Mouse (Mus musculus) heart, postnatal 0 days (tissue): ENCODE data around the gene Rundc1. TPM values are rescaled to one million over a fixed set of nuclear protein-coding genes. Genes with fewer than 3 reads are reported as not detected.

Experiments
- ATAC-seq: fragments of 200-750 bp; cut with Nextera tagmentation; 2 replicates; pipeline ENCODE4 v1.8.0; 2017; ENCODE audit warnings: low read depth, moderate number of reproducible peaks, moderate library complexity; ENCODE audit not compliant: insufficient read depth
- DNase-seq: peaks from one replicate; pipeline ENCODE4 v3.0.0-alpha.2; 2016; ENCODE audit warnings: low spot score
- H3K27ac ChIP-seq: fragments of 300-500 bp; sonication (generic); 2 replicates; pipeline ENCODE4 v1.5.1; 2014; ENCODE audit warnings: low read depth, mild to moderate bottlenecking
- H3K27me3 ChIP-seq: fragments of 300-500 bp; sonication (generic); 2 replicates; pipeline ENCODE4 v1.6.1; 2014; ENCODE audit warnings: low read length, mixed read lengths; ENCODE audit not compliant: control insufficient read depth, insufficient read depth
- H3K36me3 ChIP-seq: fragments of 300-500 bp; sonication (generic); replicated peaks from 2 replicates; pipeline ENCODE4 v1.6.1; 2014; ENCODE audit warnings: low read length, mixed read lengths; ENCODE audit not compliant: control insufficient read depth, insufficient read depth
- H3K4me1 ChIP-seq: fragments of 300-500 bp; sonication (generic); 2 replicates; pipeline ENCODE4 v1.6.1; 2014; ENCODE audit warnings: antibody characterized with exemption; ENCODE audit not compliant: control insufficient read depth, insufficient read depth
- H3K4me2 ChIP-seq: fragments of 300-500 bp; sonication (generic); 2 replicates; pipeline ENCODE4 v1.6.1; 2014; ENCODE audit warnings: low read depth, mild to moderate bottlenecking, low read length, moderate library complexity
- H3K4me3 ChIP-seq: fragments of 300-500 bp; sonication (generic); 2 replicates; pipeline ENCODE4 v1.5.1; 2014; ENCODE audit warnings: low read depth, low read length
- H3K9ac ChIP-seq: fragments of 300-500 bp; sonication (generic); replicated peaks from 2 replicates; pipeline ENCODE4 v1.6.1; 2014; ENCODE audit warnings: low read depth, low read length, mixed read lengths
- H3K9me3 ChIP-seq: fragments of 300-500 bp; sonication (generic); replicated peaks from 2 replicates; pipeline ENCODE4 v1.6.1; 2016; ENCODE audit warnings: low read length; ENCODE audit not compliant: control insufficient read depth
- CTCF ChIP-seq: IDR thresholded peaks from 2 replicates; pipeline ENCODE4 v1.5.1; 2016; ENCODE audit warnings: antibody characterized with exemption, control low read depth, low read depth
- EP300 ChIP-seq: IDR thresholded peaks from 2 replicates; pipeline ENCODE4 v1.6.1; 2016; ENCODE audit warnings: antibody characterized with exemption, low read depth
- WGBS: fragments of 180-500 bp; shearing (Covaris S2); extraction: QIAGEN DNeasy Blood & Tissue Kit; methylation state at CpG from one replicate; pipeline ENCODE4 v1.1.7; 2014; 5-methylcytosine and 5-hydroxymethylcytosine counted together
- polyA plus RNA-seq: library from polyadenylated mRNA; unstranded; fragments of >200 nt; fragmentation: Nextera tagmentation; extraction: Ambion mirVana; gene quantifications from 2 replicates; pipeline ENCODE4 v1.2.1, GENCODE M21; 2015
- total RNA-seq: library from RNA; depleted of rRNA; stranded (reverse); fragments of >200 nt; gene quantifications from 2 replicates; pipeline ENCODE4 v1.2.3, GENCODE M21; 2014; ENCODE audit warnings: low replicate concordance

Gene Rundc1
- total and polyA plus RNA-seq, 2 experiments from 2014 or later = 7.5 to 11.7 TPM

- H3K9me3 ChIP-seq = no peaks in the 10 kb centered on the region
- no peak for TF ChIP-seq CTCF
- TF ChIP-seq EP300 = no peak
- no peaks in the 10 kb centered on the region for H3K4me1 ChIP-seq
- DNase-seq (no peak), ATAC-seq (no peak)
- H3K4me2 ChIP-seq = no peak overlapping the region
- no peak overlapping the region for H3K27ac ChIP-seq
- peaks cover 64% of the 10 kb centered on the region for H3K36me3 ChIP-seq
- no peak overlapping the region for H3K4me3 ChIP-seq
- H3K9ac ChIP-seq = no peak overlapping the region
- 85% methylated on average over 12 of the region's 12 CpGs for WGBS
- H3K27me3 ChIP-seq = no peaks in the 10 kb centered on the region
Measured at GRCm38 (mm10) chr11:101458217-101458616, 33.3 kb downstream of the Rundc1 start.

- H3K36me3 ChIP-seq = peaks cover 64% of the 10 kb centered on the region
- H3K27me3 ChIP-seq = no peaks in the 10 kb centered on the region
- no peak overlapping the region for H3K9ac ChIP-seq
- ATAC-seq = peak; percentile 21; the same call in 1 of the 2 replicates
- no peak overlapping the region for H3K27ac ChIP-seq
- no peak for DNase-seq
- H3K4me1 ChIP-seq = no peaks in the 10 kb centered on the region
- no peak overlapping the region for H3K4me3 ChIP-seq
- H3K4me2 ChIP-seq = no peak overlapping the region
- TF ChIP-seq EP300 = no peak
- no peak for TF ChIP-seq CTCF
- H3K9me3 ChIP-seq = no peaks in the 10 kb centered on the region
- WGBS = 36% methylated on average over 6 of the region's 6 CpGs
Measured at GRCm38 (mm10) chr11:101459716-101460115, 34.8 kb downstream of the Rundc1 start.

- Histone ChIP-seq H3K27me3 (no peaks in the 10 kb centered on the region), H3K36me3 (peaks cover 64% of the 10 kb centered on the region), H3K9me3 (no peaks in the 10 kb centered on the region), H3K4me1 (no peaks in the 10 kb centered on the region), H3K9ac (no peak overlapping the region), H3K4me2 (no peak overlapping the region), H3K4me3 (no peak overlapping the region), H3K27ac (no peak overlapping the region)
- ATAC-seq (no peak), DNase-seq (no peak)
- 84% methylated on average over 15 of the region's 15 CpGs for WGBS
- TF ChIP-seq CTCF (no peak), EP300 (no peak)
Measured at GRCm38 (mm10) chr11:101460321-101460720, 35.4 kb downstream of the Rundc1 start.

GRCm38 (mm10) chr11:101462141-101462540 lies 37.3 kb downstream of the Rundc1 start:
- WGBS = 85% methylated on average over 14 of the region's 14 CpGs

GRCm38 (mm10) chr11:101462583-101463440 lies 37.9 kb downstream of the Rundc1 start:
- no peak overlapping the region for H3K9ac ChIP-seq
- ATAC-seq = no peak
- peaks cover 50% of the 10 kb centered on the region for H3K36me3 ChIP-seq
- TF ChIP-seq EP300 (no peak), CTCF (no peak)
- 51% methylated on average over 13 of the region's 13 CpGs for WGBS
- H3K27me3 ChIP-seq = no peaks in the 10 kb centered on the region
- no peak overlapping the region for H3K27ac ChIP-seq
- no peaks in the 10 kb centered on the region for H3K9me3 ChIP-seq
- no peak overlapping the region for H3K4me3 ChIP-seq
- H3K4me1 ChIP-seq = 0 out of 2 replicates have a peak, but pooled peaks cover 3% of the 10 kb centered on the region
- DNase-seq = no peak
- H3K4me2 ChIP-seq = no peak overlapping the region

More at GRCm38 (mm10) chr11:101462141-101462540, 37.3 kb downstream of the Rundc1 start:
- TF ChIP-seq CTCF = no peak
- TF ChIP-seq EP300 = no peak
- Histone ChIP-seq H3K36me3 (peaks cover 56% of the 10 kb centered on the region), H3K27ac (no peak overlapping the region), H3K4me2 (no peak overlapping the region), H3K9ac (no peak overlapping the region), H3K4me1 (0 out of 2 replicates have a peak, but pooled peaks cover under 1% of the 10 kb centered on the region), H3K27me3 (no peaks in the 10 kb centered on the region), H3K9me3 (no peaks in the 10 kb centered on the region), H3K4me3 (no peak overlapping the region)
- DNase-seq (no peak), ATAC-seq (no peak)
